Mouse (Mus musculus): ENCODE results near the gene Pum2. TPM values are rescaled to one million over a fixed set of nuclear protein-coding genes. Genes with fewer than 3 reads are reported as not detected.
A peak's percentile ranks its signal among the peaks of the same experiment; 100 is the strongest.

Pum2 gene
- total RNA-seq, 2 experiments from 2014 or later: 129 to 131 TPM

GRCm38 (mm10) chr12:8754116-8754515, 80.2 kb downstream of the Pum2 start:
- intact Hi-C loops (cut with DNase I): no loop called here
- DNase-seq (ENCODE audit: low spot score): no peak

- intact Hi-C loops (cut with DNase I): no loop called here
- DNase-seq (ENCODE audit: low spot score): no peak
Observed at GRCm38 (mm10) chr12:8758029-8758428, 84.1 kb downstream of the Pum2 start.

GRCm38 (mm10) chr12:8759115-8759514, 85.2 kb downstream of the Pum2 start:
- intact Hi-C loops (cut with DNase I): no loop called here
- DNase-seq (ENCODE audit: low spot score): no peak

GRCm38 (mm10) chr12:8759779-8760178, 85.8 kb downstream of the Pum2 start:
- DNase-seq (ENCODE audit: low spot score): no peak
- intact Hi-C loops (cut with DNase I): no loop called here

- DNase-seq (ENCODE audit: low spot score): no peak
- intact Hi-C loops (cut with DNase I): no loop called here
Observed at GRCm38 (mm10) chr12:8760561-8760960, 86.6 kb downstream of the Pum2 start.

- intact Hi-C loops (cut with DNase I): no loop called here
- no peak for DNase-seq (ENCODE audit: low spot score)
Observed at GRCm38 (mm10) chr12:8761058-8761457, 87.1 kb downstream of the Pum2 start.

GRCm38 (mm10) chr12:8762667-8763066, 88.7 kb downstream of the Pum2 start:
- intact Hi-C loops (cut with DNase I): no loop called here
- no peak for DNase-seq (ENCODE audit: low spot score)

GRCm38 (mm10) chr12:8764221-8764930, 90.4 kb downstream of the Pum2 start:
- DNase-seq (ENCODE audit: low spot score): no peak
- intact Hi-C loops (cut with DNase I): no loop called here

- intact Hi-C loops (cut with DNase I): loop anchor here (2.0 to 5.0 kb wide), 2 partner anchors 91 to 110 kb away; no protein-coding TSS in a partner anchor
- peak; percentile 40 for DNase-seq (ENCODE audit: low spot score)
Observed at GRCm38 (mm10) chr12:8770946-8771843, 97.3 kb downstream of the Pum2 start, which contains the start of gene Sdc1. TSS of gene Sdc1 (plus strand) at chr12:8771323.

- intact Hi-C loops (cut with DNase I): loop anchor here (2.0 to 5.0 kb wide), 2 partner anchors 90 to 109 kb away; no protein-coding TSS in a partner anchor
- DNase-seq (ENCODE audit: low spot score): no peak
Observed at GRCm38 (mm10) chr12:8771844-8772380, 98.0 kb downstream of the Pum2 start.

GRCm38 (mm10) chr12:8772451-8773143, 98.7 kb downstream of the Pum2 start:
- peak; percentile 45 for DNase-seq (ENCODE audit: low spot score)
- intact Hi-C loops (cut with DNase I): loop anchor here (5.0 kb wide), 1 partner anchor 90 kb away; no protein-coding TSS in a partner anchor

- DNase-seq (ENCODE audit: low spot score): no peak
- intact Hi-C loops (cut with DNase I): loop anchor here (5.0 kb wide), 1 partner anchor 89 kb away; no protein-coding TSS in a partner anchor
Observed at GRCm38 (mm10) chr12:8773336-8773735, 99.4 kb downstream of the Pum2 start.

- intact Hi-C loops (cut with DNase I): loop anchor here (5.0 kb wide), 1 partner anchor 88 kb away; no protein-coding TSS in a partner anchor
- no peak for DNase-seq (ENCODE audit: low spot score)
Observed at GRCm38 (mm10) chr12:8774183-8774582, 100.2 kb downstream of the Pum2 start.

GRCm38 (mm10) chr12:8776206-8776605, 102.3 kb downstream of the Pum2 start:
- DNase-seq (ENCODE audit: low spot score): no peak
- intact Hi-C loops (cut with DNase I): no loop called here

- DNase-seq (ENCODE audit: low spot score): no peak
- intact Hi-C loops (cut with DNase I): no loop called here
Observed at GRCm38 (mm10) chr12:8776741-8777140, 102.8 kb downstream of the Pum2 start.

GRCm38 (mm10) chr12:8778106-8778505, 104.2 kb downstream of the Pum2 start:
- intact Hi-C loops (cut with DNase I): no loop called here
- no peak for DNase-seq (ENCODE audit: low spot score)

- intact Hi-C loops (cut with DNase I): no loop called here
- no peak for DNase-seq (ENCODE audit: low spot score)
Observed at GRCm38 (mm10) chr12:8779851-8780250, 105.9 kb downstream of the Pum2 start.

GRCm38 (mm10) chr12:8781121-8781520, 107.2 kb downstream of the Pum2 start:
- DNase-seq (ENCODE audit: low spot score): no peak
- intact Hi-C loops (cut with DNase I): no loop called here

GRCm38 (mm10) chr12:8781681-8782378, 107.9 kb downstream of the Pum2 start:
- peak; percentile 62 for DNase-seq (ENCODE audit: low spot score)
- intact Hi-C loops (cut with DNase I): no loop called here
